Mouse (Mus musculus): ENCODE data around the gene Scnm1. TPM values are rescaled to one million over a fixed set of nuclear protein-coding genes. Genes with fewer than 3 reads are reported as not detected.

Gene Scnm1
- polyA plus RNA-seq, 1 experiment: 139 TPM

DNA sequence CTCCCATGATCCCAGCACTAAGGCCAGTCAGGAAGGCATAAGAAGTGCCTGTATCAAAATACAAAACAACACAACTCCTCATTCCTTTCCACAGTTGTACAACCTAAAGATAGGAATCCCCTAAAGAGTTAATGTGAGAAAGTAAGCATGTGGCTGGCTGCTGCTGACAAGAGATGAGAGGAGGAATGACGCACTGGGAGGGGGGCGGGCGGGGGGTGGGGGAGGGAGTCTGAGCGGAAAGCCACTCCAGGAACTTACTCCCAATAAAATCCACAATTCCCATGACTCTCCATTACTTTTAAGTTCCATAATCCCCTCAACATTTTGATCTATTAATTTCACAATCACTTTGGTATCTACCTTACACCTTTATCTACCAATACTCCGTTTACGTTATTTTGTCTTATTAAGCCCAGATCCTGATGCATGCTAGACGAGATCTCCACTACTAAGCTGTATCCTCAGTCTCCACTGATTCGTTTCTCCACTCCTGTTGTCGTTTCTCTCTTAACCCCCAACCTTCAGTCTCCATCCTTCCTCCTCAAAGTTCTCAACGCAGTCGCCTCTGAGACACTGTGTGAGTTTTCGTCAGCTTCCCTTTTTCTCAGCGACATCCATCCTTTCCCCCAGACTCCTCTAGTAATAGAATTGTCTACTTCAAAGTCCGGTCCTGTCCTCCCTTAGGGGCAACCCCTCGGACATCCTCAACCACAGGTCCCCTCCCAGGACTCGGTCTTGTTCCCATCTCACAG, 28.0 kb downstream of the Scnm1 start:
- peak in 1 of 2 experiments; percentile 27 for DNase-seq

DNA sequence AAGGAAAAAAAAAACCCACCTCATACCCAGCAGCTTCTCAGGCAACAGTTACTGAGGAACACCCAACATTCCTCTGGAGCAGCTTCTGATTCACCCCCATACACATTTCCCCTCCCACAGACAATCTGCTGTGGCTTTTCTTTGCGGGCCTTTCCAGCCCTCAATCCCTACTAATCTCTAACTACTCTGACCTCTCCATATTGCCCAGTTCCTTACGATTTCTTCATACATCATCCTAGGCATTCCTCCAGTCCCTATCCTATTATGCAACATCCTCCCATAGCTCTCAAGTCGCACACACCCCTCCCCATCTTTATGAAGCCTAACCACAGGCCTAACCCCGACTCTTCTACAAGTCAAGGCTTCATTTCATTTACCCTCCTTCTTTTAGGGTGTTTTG, 28.7 kb downstream of the Scnm1 start:
- DNase-seq: peak in 1 of 2 experiments; percentile 6
- TF ChIP-seq CTCF (IDR thresholded peaks at IDR 0.05; ENCODE audit: borderline replicate concordance, insufficient read depth, low read depth, low read length) (no peak), POLR2A (IDR thresholded peaks at IDR 0.05; ENCODE audit: borderline replicate concordance, insufficient read depth, low read length) (no peak)
- Histone ChIP-seq H3K4me3 (replicated peaks; ENCODE audit: insufficient read depth, low read depth, low read length) (peak overlapping the region; percentile 93), H3K27ac (ENCODE audit: insufficient read depth, low read length) (no peak overlapping the region), H3K4me1 (ENCODE audit: control insufficient read depth, insufficient read depth, low read length) (no peaks in the 10 kb centered on the region), H3K27me3 (ENCODE audit: control insufficient read depth, insufficient read depth, low read length) (no peaks in the 10 kb centered on the region)
- WGBS: 22% methylated on average over 4 of the region's 4 CpGs

More for the DNA sequence above, 28.0 kb downstream of the Scnm1 start:
- peak overlapping the region; percentile 93 for H3K4me3 ChIP-seq (replicated peaks; ENCODE audit: insufficient read depth, low read depth, low read length)
- no peaks in the 10 kb centered on the region for H3K27me3 ChIP-seq (ENCODE audit: control insufficient read depth, insufficient read depth, low read length)
- TF ChIP-seq CTCF (IDR thresholded peaks at IDR 0.05; ENCODE audit: borderline replicate concordance, insufficient read depth, low read depth, low read length) (no peak), POLR2A (IDR thresholded peaks at IDR 0.05; ENCODE audit: borderline replicate concordance, insufficient read depth, low read length) (no peak)
- WGBS: under 1% methylated on average over 16 of the region's 16 CpGs
- no peaks in the 10 kb centered on the region for H3K4me1 ChIP-seq (ENCODE audit: control insufficient read depth, insufficient read depth, low read length)
- peak overlapping the region; percentile 58 for H3K27ac ChIP-seq (ENCODE audit: insufficient read depth, low read length)

DNA sequence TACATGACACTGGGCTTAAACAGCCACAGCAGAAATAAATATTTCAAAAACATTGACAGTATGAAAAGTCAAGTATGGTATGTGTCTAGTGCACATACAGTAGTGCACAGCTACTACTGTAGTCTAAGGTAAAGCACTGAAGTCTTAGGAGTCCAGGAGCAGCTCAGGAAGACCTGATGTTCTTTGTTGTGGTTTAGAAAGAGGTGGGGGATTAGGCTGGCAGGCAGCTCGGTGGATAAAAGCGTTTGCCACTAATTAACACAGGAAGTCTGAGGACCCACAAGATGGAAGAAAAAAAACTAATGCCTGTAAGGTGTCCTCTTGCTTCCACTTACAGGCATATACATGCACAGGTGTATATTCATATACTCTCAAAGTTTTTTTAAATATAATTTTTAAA, 33.0 kb downstream of the Scnm1 start:
- WGBS: 47% methylated on average over 2 of the region's 2 CpGs
- Histone ChIP-seq H3K4me1 (ENCODE audit: control insufficient read depth, insufficient read depth, low read length) (no peaks in the 10 kb centered on the region), H3K27me3 (ENCODE audit: control insufficient read depth, insufficient read depth, low read length) (no peaks in the 10 kb centered on the region), H3K27ac (ENCODE audit: insufficient read depth, low read length) (no peak overlapping the region), H3K4me3 (replicated peaks; ENCODE audit: insufficient read depth, low read depth, low read length) (no peak overlapping the region)
- TF ChIP-seq CTCF (IDR thresholded peaks at IDR 0.05; ENCODE audit: borderline replicate concordance, insufficient read depth, low read depth, low read length) (no peak), POLR2A (IDR thresholded peaks at IDR 0.05; ENCODE audit: borderline replicate concordance, insufficient read depth, low read length) (no peak)
- DNase-seq: no peak

DNA sequence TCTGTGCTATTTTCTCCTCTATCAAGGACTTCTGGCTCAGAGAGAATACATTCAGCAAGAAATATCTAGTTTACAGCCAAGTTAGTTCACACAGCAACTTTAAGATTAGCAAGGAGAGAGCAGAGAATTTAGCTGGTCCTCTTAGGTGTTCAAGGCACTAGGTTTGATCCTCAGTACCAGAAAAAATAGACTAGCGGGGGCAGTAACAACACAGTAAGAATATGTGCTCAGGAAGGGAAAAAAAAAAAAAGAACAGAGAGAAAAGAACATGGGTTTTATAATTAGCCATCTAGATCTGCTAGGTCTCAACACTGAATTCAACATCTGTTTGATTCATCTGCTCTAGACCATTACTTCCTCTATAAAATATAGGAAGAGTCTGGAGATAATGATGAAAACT, 45.7 kb downstream of the Scnm1 start:
- Histone ChIP-seq H3K4me1 (ENCODE audit: control insufficient read depth, insufficient read depth, low read length) (no peaks in the 10 kb centered on the region), H3K27ac (ENCODE audit: insufficient read depth, low read length) (no peak overlapping the region), H3K4me3 (replicated peaks; ENCODE audit: insufficient read depth, low read depth, low read length) (no peak overlapping the region), H3K27me3 (ENCODE audit: control insufficient read depth, insufficient read depth, low read length) (no peaks in the 10 kb centered on the region)
- no peak for TF ChIP-seq CTCF (IDR thresholded peaks at IDR 0.05; ENCODE audit: borderline replicate concordance, insufficient read depth, low read depth, low read length)
- no peak for TF ChIP-seq POLR2A (IDR thresholded peaks at IDR 0.05; ENCODE audit: borderline replicate concordance, insufficient read depth, low read length)
- no peak for DNase-seq
- 100% methylated on average over 1 of the region's 1 CpGs for WGBS

Other genes starting within 250 kb of the Scnm1 start
- gene Psmb4, start 247.1 kb downstream of the Scnm1 start, polyA plus RNA-seq (2012; rRNA removed): 298 and 301 TPM in 2 replicates
- 12.5 and 15.4 TPM in 2 replicates for gene Selenbp1, start 201.0 kb downstream of the Scnm1 start, polyA plus RNA-seq (2012; rRNA removed)
- 30.1 and 36.1 TPM in 2 replicates for gene Rfx5, start 179.9 kb downstream of the Scnm1 start, polyA plus RNA-seq (2012; rRNA removed)
- gene Pi4kb, start 159.3 kb downstream of the Scnm1 start, polyA plus RNA-seq (2012; rRNA removed): 68.4 and 68.9 TPM in 2 replicates
- gene Zfp687, start 118.6 kb downstream of the Scnm1 start, polyA plus RNA-seq (2012; rRNA removed): 40.9 and 43.8 TPM in 2 replicates
- 227 and 245 TPM in 2 replicates for gene Psmd4, start 91.4 kb downstream of the Scnm1 start, polyA plus RNA-seq (2012; rRNA removed)
- gene Pip5k1a, start 27.1 kb downstream of the Scnm1 start, polyA plus RNA-seq (2012; rRNA removed): 26.6 and 28.7 TPM in 2 replicates
- gene Vps72, start 23.0 kb downstream of the Scnm1 start, polyA plus RNA-seq (2012; rRNA removed): 71.6 and 71.7 TPM in 2 replicates
- 1.0 and 1.2 TPM in 2 replicates for gene Tmod4, start 9.5 kb downstream of the Scnm1 start, polyA plus RNA-seq (2012; rRNA removed)
- gene Lysmd1, start 77 bp upstream of the Scnm1 start, polyA plus RNA-seq (2012; rRNA removed): 31.8 and 34.9 TPM in 2 replicates
- gene Tnfaip8l2, start 8.3 kb upstream of the Scnm1 start, polyA plus RNA-seq (2012; rRNA removed): 1.3 and 2.0 TPM in 2 replicates
- gene Sema6c, start 26.4 kb upstream of the Scnm1 start, polyA plus RNA-seq (2012; rRNA removed): 40.5 and 42.9 TPM in 2 replicates
- gene Gabpb2, start 83.9 kb upstream of the Scnm1 start, polyA plus RNA-seq (2012; rRNA removed): 30.6 and 34.0 TPM in 2 replicates
- gene Cdc42se1, start 94.7 kb upstream of the Scnm1 start, polyA plus RNA-seq (2012; rRNA removed): 74.0 and 75.0 TPM in 2 replicates
- gene Mllt11, start 98.2 kb upstream of the Scnm1 start, polyA plus RNA-seq (2012; rRNA removed): 339 and 352 TPM in 2 replicates
- gene Gm128, start 107.6 kb upstream of the Scnm1 start, polyA plus RNA-seq (2012; rRNA removed): 0.75 and 0.90 TPM in 2 replicates
- 1.8 and 1.9 TPM in 2 replicates for gene Bnipl, start 117.2 kb upstream of the Scnm1 start, polyA plus RNA-seq (2012; rRNA removed)
- 96.8 and 103 TPM in 2 replicates for gene Mindy1, start 147.3 kb upstream of the Scnm1 start, polyA plus RNA-seq (2012; rRNA removed)
- 43.2 and 47.6 TPM in 2 replicates for gene Prune1, start 148.1 kb upstream of the Scnm1 start, polyA plus RNA-seq (2012; rRNA removed)
- 1.2 and 1.5 TPM in 2 replicates for gene Anxa9, start 173.2 kb upstream of the Scnm1 start, polyA plus RNA-seq (2012; rRNA removed)
- gene Cers2, start 180.8 kb upstream of the Scnm1 start, polyA plus RNA-seq (2012; rRNA removed): 133 and 142 TPM in 2 replicates
- 36.5 and 38.0 TPM in 2 replicates for gene Setdb1, start 223.2 kb upstream of the Scnm1 start, polyA plus RNA-seq (2012; rRNA removed)

Data from cerebellum, adult 2 months (tissue).